Mouse (Mus musculus) megakaryocyte-erythroid progenitor cell, adult 5 weeks (primary cell): ENCODE measurements around the gene 0610040J01Rik. TPM values are rescaled to one million over a fixed set of nuclear protein-coding genes. Genes with fewer than 3 reads are reported as not detected.

Experiments
- polyA plus RNA-seq: library from polyadenylated mRNA; stranded (reverse); fragments of >175 nt; gene quantifications from 2 replicates; pipeline ENCODE4 v1.2.3, GENCODE M21; 2012

The 0610040J01Rik gene
- polyA plus RNA-seq, result 5.1 and 11.0 TPM in 2 replicates

DNA sequence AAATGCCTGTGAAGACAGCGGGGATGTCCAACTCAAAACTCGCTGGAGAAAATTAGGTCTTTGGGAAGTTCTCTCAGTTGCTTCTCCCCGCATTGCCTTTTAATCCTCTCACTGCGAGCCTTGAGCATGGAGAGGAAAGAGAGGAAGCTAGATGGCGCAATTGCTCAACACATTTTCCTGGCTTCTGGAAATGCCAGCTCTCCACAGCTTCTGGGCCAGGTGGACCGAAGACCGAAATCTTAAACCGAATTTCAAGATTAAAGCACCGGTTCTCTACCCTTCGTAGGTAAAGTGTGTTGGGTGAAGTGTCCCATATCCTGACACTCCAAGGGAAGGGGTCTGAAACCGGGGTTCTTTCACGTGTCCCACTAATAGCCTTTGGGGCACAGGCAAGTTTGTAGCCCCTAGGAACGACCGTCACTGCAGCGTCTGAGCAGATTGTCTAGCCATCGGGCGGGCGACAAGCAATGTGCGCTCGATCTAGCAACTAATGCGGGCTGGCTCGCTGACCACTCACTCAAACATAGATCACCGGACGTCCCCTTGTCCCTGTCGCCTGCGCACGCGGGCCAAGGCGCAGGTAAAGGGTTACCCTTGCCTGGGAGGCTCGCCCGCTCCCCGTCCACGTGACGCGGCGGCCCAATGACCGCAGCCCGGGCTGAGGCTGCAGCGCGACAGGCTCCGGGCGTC is at the start of gene 0610040J01Rik:
Gene 0610040J01Rik, plus strand, starts transcription at position 545 of the 690 bp plus-strand sequence.

Other genes starting within 250 kb of the 0610040J01Rik start
- gene Nwd2, start 163.3 kb upstream of the 0610040J01Rik start, polyA plus RNA-seq, result not detected in 2 replicates
- gene Rell1, start 156.5 kb downstream of the 0610040J01Rik start, polyA plus RNA-seq, result 33.7 and 41.3 TPM in 2 replicates